Mouse (Mus musculus): ENCODE data around the gene Mrpl43. TPM values are rescaled to one million over a fixed set of nuclear protein-coding genes. Genes with fewer than 3 reads are reported as not detected.
A peak's percentile ranks its signal among the peaks of the same experiment; 100 is the strongest.

The Mrpl43 gene
- polyA plus RNA-seq, 1 experiment from 2014 or later: 67.1 TPM

DNA sequence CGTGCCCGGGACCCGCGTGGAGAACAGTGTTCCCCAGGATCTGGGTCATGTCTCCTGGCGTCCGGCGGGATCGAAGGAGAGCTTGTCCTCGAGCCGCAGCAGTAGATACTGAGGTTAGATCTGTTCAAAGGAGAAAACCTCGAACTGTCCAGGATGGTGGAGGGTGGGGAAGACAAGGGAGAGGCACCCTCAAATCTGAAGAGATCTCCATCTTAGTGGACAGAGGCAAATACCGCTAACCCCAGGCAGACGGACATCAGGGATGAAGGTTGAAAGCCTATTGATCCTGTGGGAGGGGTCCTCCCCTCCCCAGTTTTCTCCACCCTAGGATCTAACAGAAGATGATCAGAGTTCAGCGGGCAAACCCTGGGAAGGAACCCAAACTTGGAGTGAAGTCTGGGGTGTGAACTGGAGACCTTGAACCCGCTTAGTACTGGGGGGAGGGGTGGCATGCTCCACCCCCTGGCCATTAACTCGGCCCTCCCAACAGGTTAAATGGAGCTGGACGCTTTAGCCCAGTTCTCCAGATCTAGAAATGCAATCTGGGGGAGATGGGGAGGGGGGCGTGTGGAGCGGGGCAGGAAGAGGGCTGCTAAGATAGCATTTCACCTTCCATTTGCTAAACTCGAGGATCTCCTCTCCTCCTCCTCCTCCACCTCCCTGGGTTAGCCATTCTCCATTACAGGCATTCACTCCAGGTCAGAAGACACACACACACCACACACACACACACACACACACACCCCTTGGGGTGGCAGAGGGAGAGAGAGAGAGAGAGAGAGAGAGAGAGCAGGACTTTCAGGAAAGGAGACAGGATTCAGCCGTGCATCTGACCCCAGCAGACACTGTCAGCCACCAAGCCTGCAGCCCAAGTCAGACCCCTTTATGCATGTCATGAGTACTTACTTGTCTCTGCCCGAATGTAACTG lies 16.4 kb downstream of the Mrpl43 start:
- Histone ChIP-seq H3K27ac (ENCODE audit: low read depth, low read length) (0 out of 2 replicates have a peak overlapping the region, but pooled peaks have one; percentile 24), H3K27me3 (replicated peaks; ENCODE audit: control insufficient read depth, insufficient read depth, low read length) (no peaks in the 10 kb centered on the region), H3K36me3 (ENCODE audit: control insufficient read depth, insufficient read depth, low read length) (peaks cover 18% of the 10 kb centered on the region), H3K9me3 (replicated peaks; ENCODE audit: control insufficient read depth, low read length) (no peaks in the 10 kb centered on the region), H3K9ac (ENCODE audit: low read length) (peak overlapping the region; percentile 93), H3K4me2 (ENCODE audit: low read length) (peak overlapping the region; percentile 92), H3K4me3 (ENCODE audit: low read depth, low read length) (peak overlapping the region; percentile 70), H3K4me1 (ENCODE audit: control insufficient read depth, insufficient read depth, low read length) (peaks cover 7% of the 10 kb centered on the region)
- 3% methylated on average over 22 of the region's 22 CpGs for WGBS
- DNase-seq (ENCODE audit: low spot score) (no peak), ATAC-seq (peak; percentile 30; the same call in 1 of the 2 replicates)

DNA sequence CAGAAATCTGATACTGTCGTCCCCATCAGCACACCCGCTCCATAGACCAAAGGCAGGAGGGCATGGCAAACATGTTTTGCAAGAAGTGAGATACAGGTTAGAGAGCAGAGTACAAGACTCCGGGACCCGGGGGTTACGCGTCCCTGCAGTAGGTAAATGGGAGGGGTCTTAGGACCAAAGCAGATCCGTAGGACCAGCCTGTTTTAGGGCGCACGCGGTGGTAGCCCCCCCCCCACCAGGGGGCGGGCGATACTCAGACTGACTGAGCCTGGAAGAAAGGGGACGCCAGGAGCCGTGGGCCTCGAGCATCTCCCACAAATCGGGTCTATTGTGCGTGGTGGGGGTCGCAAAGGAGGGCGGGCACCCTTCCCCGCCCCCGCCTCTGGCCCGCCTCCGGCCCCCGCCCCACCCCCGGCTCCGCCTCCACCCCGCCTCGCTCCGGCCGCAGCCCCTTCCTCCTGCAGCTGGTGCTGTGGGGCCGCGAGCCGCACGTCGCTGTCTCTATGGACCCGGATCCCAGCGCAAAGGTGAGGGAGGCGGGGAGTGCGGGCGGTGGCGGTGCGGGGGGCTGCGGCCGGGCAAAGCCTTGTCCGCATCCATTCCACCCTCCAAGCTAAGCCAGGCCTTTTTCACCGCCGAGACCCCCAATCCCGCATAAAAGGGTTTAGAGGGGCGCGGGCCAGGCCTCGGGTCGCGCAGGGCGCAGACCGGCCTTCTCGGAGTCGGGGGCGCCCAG lies 17.2 kb downstream of the Mrpl43 start, which contains the start of gene Sema4g:
TSS of gene Sema4g (plus strand) at position 271 of the 736 bp plus-strand sequence.
- peak within 1 kb of the TSS; percentile 24; the same call in 1 of the 2 replicates for H3K27ac ChIP-seq (ENCODE audit: low read depth, low read length)
- peak within 1 kb of the TSS; percentile 92 for H3K4me2 ChIP-seq (ENCODE audit: low read length)
- no peaks in the 10 kb centered on the region for H3K9me3 ChIP-seq (replicated peaks; ENCODE audit: control insufficient read depth, low read length)
- WGBS: under 1% methylated on average over 38 of the region's 58 CpGs
- ATAC-seq (peak; percentile 82), DNase-seq (ENCODE audit: low spot score) (peak; percentile 79)
- peaks cover 17% of the 10 kb centered on the region for H3K36me3 ChIP-seq (ENCODE audit: control insufficient read depth, insufficient read depth, low read length)
- H3K9ac ChIP-seq (ENCODE audit: low read length): peak within 1 kb of the TSS; percentile 93
- peak within 1 kb of the TSS; percentile 70 for H3K4me3 ChIP-seq (ENCODE audit: low read depth, low read length)
- no peaks in the 10 kb centered on the region for H3K27me3 ChIP-seq (replicated peaks; ENCODE audit: control insufficient read depth, insufficient read depth, low read length)
- H3K4me1 ChIP-seq (ENCODE audit: control insufficient read depth, insufficient read depth, low read length): peaks cover 7% of the 10 kb centered on the region

DNA sequence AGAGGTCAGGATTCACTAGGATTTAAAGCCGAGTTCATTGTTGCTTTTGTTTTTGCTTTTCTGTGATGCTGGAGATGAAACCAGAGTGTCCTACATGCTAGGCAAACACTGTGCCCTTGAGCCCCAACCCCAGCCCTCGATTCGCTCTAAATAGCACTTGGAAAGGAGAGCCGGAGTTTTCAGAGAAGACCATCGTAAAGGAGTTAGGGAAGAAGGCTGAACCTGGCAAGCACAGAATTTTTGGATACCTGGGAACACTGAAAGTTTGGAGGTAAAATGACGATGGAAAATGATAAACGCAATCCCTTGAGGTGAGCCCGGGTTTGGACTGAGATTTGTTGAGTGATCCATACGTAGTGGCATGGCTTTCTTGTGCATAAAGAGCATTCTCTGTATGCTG lies 17.9 kb downstream of the Mrpl43 start:
- peaks cover 7% of the 10 kb centered on the region for H3K4me1 ChIP-seq (ENCODE audit: control insufficient read depth, insufficient read depth, low read length)
- no peak overlapping the region for H3K27ac ChIP-seq (ENCODE audit: low read depth, low read length)
- peaks cover 13% of the 10 kb centered on the region for H3K36me3 ChIP-seq (ENCODE audit: control insufficient read depth, insufficient read depth, low read length)
- no peak for ATAC-seq
- peak overlapping the region; percentile 93 for H3K9ac ChIP-seq (ENCODE audit: low read length)
- H3K9me3 ChIP-seq (replicated peaks; ENCODE audit: control insufficient read depth, low read length): no peaks in the 10 kb centered on the region
- no peak for DNase-seq (ENCODE audit: low spot score)
- 38% methylated on average over 9 of the region's 9 CpGs for WGBS
- H3K4me2 ChIP-seq (ENCODE audit: low read length): peak overlapping the region; percentile 92
- H3K27me3 ChIP-seq (replicated peaks; ENCODE audit: control insufficient read depth, insufficient read depth, low read length): no peaks in the 10 kb centered on the region
- peak overlapping the region; percentile 70 for H3K4me3 ChIP-seq (ENCODE audit: low read depth, low read length)

- H3K4me1 ChIP-seq (ENCODE audit: control insufficient read depth, insufficient read depth, low read length): peaks cover 7% of the 10 kb centered on the region
- 57% methylated on average over 6 of the region's 6 CpGs for WGBS
- no peak overlapping the region for H3K4me3 ChIP-seq (ENCODE audit: low read depth, low read length)
- H3K9ac ChIP-seq (ENCODE audit: low read length): no peak overlapping the region
- DNase-seq (ENCODE audit: low spot score) (peak; percentile 64), ATAC-seq (peak; percentile 33; the same call in 1 of the 2 replicates)
- no peak overlapping the region for H3K4me2 ChIP-seq (ENCODE audit: low read length)
- H3K9me3 ChIP-seq (replicated peaks; ENCODE audit: control insufficient read depth, low read length): no peaks in the 10 kb centered on the region
- no peaks in the 10 kb centered on the region for H3K27me3 ChIP-seq (replicated peaks; ENCODE audit: control insufficient read depth, insufficient read depth, low read length)
- no peak overlapping the region for H3K27ac ChIP-seq (ENCODE audit: low read depth, low read length)
- H3K36me3 ChIP-seq (ENCODE audit: control insufficient read depth, insufficient read depth, low read length): peaks cover 13% of the 10 kb centered on the region
These were observed 18.4 kb downstream of the Mrpl43 start for GRCm38 (mm10) chr19:44987851-44988250.

GRCm38 (mm10) chr19:44987004-44987403 lies 19.2 kb downstream of the Mrpl43 start:
- no peak for DNase-seq (ENCODE audit: low spot score)
- Histone ChIP-seq H3K27ac (ENCODE audit: low read depth, low read length) (no peak overlapping the region), H3K27me3 (replicated peaks; ENCODE audit: control insufficient read depth, insufficient read depth, low read length) (no peaks in the 10 kb centered on the region), H3K4me3 (ENCODE audit: low read depth, low read length) (no peak overlapping the region), H3K36me3 (ENCODE audit: control insufficient read depth, insufficient read depth, low read length) (peaks cover 11% of the 10 kb centered on the region; the same call in 1 of the 2 replicates), H3K9ac (ENCODE audit: low read length) (no peak overlapping the region), H3K4me2 (ENCODE audit: low read length) (no peak overlapping the region), H3K9me3 (replicated peaks; ENCODE audit: control insufficient read depth, low read length) (no peaks in the 10 kb centered on the region), H3K4me1 (ENCODE audit: control insufficient read depth, insufficient read depth, low read length) (peaks cover 7% of the 10 kb centered on the region)
- WGBS: 67% methylated on average over 6 of the region's 6 CpGs
- ATAC-seq: no peak

GRCm38 (mm10) chr19:44985159-44985988 lies 20.9 kb downstream of the Mrpl43 start:
- ATAC-seq: no peak
- Histone ChIP-seq H3K27me3 (replicated peaks; ENCODE audit: control insufficient read depth, insufficient read depth, low read length) (no peaks in the 10 kb centered on the region), H3K4me3 (ENCODE audit: low read depth, low read length) (no peak overlapping the region), H3K9me3 (replicated peaks; ENCODE audit: control insufficient read depth, low read length) (no peaks in the 10 kb centered on the region), H3K27ac (ENCODE audit: low read depth, low read length) (no peak overlapping the region), H3K4me2 (ENCODE audit: low read length) (no peak overlapping the region), H3K9ac (ENCODE audit: low read length) (no peak overlapping the region), H3K4me1 (ENCODE audit: control insufficient read depth, insufficient read depth, low read length) (peaks cover 7% of the 10 kb centered on the region), H3K36me3 (ENCODE audit: control insufficient read depth, insufficient read depth, low read length) (peaks cover 25% of the 10 kb centered on the region)
- no peak for DNase-seq (ENCODE audit: low spot score)
- 69% methylated on average over 5 of the region's 5 CpGs for WGBS

- H3K36me3 ChIP-seq (ENCODE audit: control insufficient read depth, insufficient read depth, low read length): peaks cover 32% of the 10 kb centered on the region
- H3K4me2 ChIP-seq (ENCODE audit: low read length): no peak overlapping the region
- no peaks in the 10 kb centered on the region; the same call in 1 of the 2 replicates for H3K4me1 ChIP-seq (ENCODE audit: control insufficient read depth, insufficient read depth, low read length)
- no peak for DNase-seq (ENCODE audit: low spot score)
- no peak for ATAC-seq
- no peak overlapping the region for H3K9ac ChIP-seq (ENCODE audit: low read length)
- WGBS: 95% methylated on average over 4 of the region's 4 CpGs
- no peaks in the 10 kb centered on the region for H3K9me3 ChIP-seq (replicated peaks; ENCODE audit: control insufficient read depth, low read length)
- H3K4me3 ChIP-seq (ENCODE audit: low read depth, low read length): no peak overlapping the region
- H3K27ac ChIP-seq (ENCODE audit: low read depth, low read length): no peak overlapping the region
- no peaks in the 10 kb centered on the region for H3K27me3 ChIP-seq (replicated peaks; ENCODE audit: control insufficient read depth, insufficient read depth, low read length)
These were observed 21.8 kb downstream of the Mrpl43 start for GRCm38 (mm10) chr19:44984420-44984819.

DNA sequence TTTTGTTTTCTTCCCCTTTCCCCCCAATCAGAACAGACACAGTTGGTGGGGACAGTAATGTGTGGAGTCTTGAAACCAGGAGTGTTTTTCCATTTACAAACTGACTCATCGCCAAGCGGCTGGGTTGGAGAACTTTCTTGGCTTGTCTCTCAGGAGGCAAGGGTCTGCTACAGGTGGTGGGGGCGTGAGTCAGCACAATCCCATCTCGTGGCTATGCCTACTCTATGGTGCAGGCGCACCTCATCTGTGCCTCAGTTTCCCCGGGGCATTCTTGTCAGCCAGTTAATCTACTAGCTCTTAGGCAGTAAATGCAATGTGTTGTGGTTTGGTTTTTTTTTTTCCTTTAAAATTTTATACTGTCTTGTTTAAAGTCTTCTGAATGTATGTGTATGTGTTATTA lies 22.9 kb downstream of the Mrpl43 start:
- ATAC-seq (no peak), DNase-seq (ENCODE audit: low spot score) (no peak)
- Histone ChIP-seq H3K4me3 (ENCODE audit: low read depth, low read length) (no peak overlapping the region), H3K27ac (ENCODE audit: low read depth, low read length) (no peak overlapping the region), H3K4me2 (ENCODE audit: low read length) (no peak overlapping the region), H3K9ac (ENCODE audit: low read length) (no peak overlapping the region), H3K4me1 (ENCODE audit: control insufficient read depth, insufficient read depth, low read length) (no peaks in the 10 kb centered on the region), H3K9me3 (replicated peaks; ENCODE audit: control insufficient read depth, low read length) (no peaks in the 10 kb centered on the region), H3K27me3 (replicated peaks; ENCODE audit: control insufficient read depth, insufficient read depth, low read length) (no peaks in the 10 kb centered on the region), H3K36me3 (ENCODE audit: control insufficient read depth, insufficient read depth, low read length) (peaks cover 42% of the 10 kb centered on the region)
- 92% methylated on average over 6 of the region's 6 CpGs for WGBS

Data from forebrain, embryonic 14.5 days (tissue).